Mouse (Mus musculus) kidney, adult 11 months (tissue): ENCODE data around the gene Cotl1.
A peak's percentile ranks its signal among the peaks of the same experiment; 100 is the strongest.

ENCODE experiments used
- DNase-seq: peaks from one replicate; pipeline ENCODE4 v3.0.0; 2022

Cotl1 gene

GRCm38 (mm10) chr8:119840275-119840808, at the start of gene Cotl1:
Gene Cotl1, minus strand, starts transcription at chr8:119840544.
- peak; percentile 95 for DNase-seq

DNA sequence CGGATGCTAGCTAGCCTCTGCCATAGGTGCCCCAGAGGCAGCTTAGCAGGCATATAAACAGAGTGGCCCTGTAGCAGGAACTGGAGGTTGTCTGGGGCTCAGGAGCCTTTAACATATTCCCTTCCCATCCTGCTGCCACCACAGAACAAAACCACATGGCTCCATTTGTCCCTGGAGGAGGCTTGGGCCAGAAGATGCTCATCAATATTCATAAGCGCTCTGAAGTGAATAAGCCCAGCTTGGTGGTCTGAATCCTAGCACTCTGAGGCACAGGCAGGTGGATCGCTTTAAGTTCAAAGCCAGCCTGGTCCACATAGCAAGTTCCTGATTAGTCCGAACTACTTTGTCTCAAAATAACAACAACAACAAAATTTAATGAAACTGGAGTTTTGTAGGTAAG, 47.7 kb upstream of the Cotl1 start:
- DNase-seq = no peak

GRCm38 (mm10) chr8:119887130-119887529, 46.8 kb upstream of the Cotl1 start:
- peak; percentile 57 for DNase-seq

- DNase-seq = peak; percentile 95
These were observed 45.3 kb upstream of the Cotl1 start for GRCm38 (mm10) chr8:119885612-119886011.

DNA sequence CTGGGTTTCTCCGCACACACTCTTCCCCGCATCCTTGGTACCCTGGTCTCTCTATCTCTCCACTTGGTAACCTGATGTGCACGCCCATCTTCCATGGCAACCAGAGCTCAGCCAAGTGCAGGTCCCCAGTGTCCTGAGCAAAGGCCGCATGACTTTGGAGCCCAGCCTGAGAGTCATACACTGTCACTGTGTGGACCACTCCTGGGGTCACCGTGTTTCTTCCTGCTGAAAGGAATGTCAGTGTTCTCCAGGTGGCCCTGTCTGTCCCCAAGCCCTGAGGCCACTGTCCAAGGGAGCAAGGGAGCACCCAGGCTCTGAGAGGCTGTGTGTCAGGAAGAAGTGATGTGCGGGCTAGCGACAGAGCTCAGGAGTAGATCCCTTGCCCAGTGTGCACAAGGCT, 42.9 kb upstream of the Cotl1 start:
- peak; percentile 67 for DNase-seq

- DNase-seq = peak; percentile 53
These were observed 41.6 kb upstream of the Cotl1 start for GRCm38 (mm10) chr8:119881917-119882316.

- no peak for DNase-seq
These were observed 41.0 kb upstream of the Cotl1 start for GRCm38 (mm10) chr8:119881301-119881700.

DNA sequence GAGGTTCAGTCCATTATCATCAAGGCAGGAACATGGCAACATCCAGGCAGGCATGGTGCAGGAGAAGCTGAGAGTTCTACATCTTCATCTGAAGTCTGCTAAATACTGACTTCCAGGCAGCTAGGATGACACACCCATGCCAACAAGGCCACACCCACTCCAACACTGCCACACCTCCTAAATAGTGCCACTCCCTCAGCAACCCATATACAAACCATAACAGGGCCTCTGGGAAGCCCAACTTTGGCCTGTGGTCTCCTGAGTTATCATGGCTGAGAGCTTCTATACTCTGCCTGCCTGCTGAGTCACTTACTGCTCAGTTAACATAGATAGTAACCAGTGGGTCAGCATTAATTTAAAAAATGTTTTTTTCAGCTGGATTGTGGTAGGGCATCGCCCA, 32.8 kb upstream of the Cotl1 start:
- no peak for DNase-seq

DNA sequence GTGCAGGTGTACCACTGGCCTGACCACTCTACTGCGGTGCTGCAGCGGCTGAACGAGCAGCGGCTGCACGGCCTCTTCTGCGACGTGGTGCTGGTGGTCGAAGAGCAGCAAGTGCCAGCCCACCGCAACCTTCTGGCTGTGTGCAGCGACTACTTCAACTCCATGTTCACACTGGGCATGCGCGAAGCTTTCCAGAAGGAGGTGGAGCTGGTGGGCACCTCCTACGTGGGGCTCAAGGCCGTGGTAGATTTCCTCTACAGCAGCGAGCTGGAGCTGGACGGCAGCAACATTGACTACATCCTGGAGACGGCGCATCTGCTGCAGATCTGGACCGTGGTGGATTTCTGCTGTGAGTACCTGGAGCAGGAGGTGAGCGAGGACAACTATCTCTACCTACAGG, 29.3 kb upstream of the Cotl1 start:
- DNase-seq = no peak

DNA sequence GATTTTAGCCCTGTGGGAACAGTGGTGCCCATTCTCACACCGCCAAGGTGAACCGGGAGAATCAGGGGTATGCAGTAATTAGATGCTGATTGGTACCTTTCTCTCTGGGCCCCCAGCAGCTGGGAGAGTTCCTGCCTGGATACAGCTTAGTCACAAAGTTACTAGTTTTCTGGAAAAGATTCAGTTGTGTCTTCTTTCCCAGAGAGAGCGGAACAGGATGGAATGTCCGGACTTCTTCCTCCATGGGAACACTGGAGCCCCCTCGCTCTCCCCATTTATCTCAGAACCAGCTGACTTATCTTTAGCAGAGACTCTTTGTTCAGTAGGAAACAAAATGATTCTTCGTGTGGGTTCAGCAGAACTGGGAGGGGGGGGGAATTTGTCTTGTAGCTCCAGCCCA, 22.4 kb upstream of the Cotl1 start:
- no peak for DNase-seq

DNA sequence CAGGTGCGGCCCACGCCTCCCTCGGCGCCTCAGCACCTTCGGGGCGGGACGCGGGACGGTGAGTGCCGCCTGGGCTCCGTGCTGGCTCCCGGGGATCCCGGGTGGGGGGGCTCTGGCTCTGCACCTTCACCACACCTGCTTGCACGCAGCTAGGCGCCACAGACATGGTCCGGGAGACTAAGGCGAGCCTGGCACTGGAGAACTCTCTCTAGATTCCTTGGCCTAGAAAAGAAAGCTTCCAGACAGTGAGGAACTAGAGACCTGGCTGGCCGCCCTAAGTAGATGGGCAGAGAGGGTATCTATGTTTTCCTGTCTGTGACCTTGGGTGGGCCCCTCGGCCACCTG, 22.0 kb upstream of the Cotl1 start:
- DNase-seq = no peak

DNA sequence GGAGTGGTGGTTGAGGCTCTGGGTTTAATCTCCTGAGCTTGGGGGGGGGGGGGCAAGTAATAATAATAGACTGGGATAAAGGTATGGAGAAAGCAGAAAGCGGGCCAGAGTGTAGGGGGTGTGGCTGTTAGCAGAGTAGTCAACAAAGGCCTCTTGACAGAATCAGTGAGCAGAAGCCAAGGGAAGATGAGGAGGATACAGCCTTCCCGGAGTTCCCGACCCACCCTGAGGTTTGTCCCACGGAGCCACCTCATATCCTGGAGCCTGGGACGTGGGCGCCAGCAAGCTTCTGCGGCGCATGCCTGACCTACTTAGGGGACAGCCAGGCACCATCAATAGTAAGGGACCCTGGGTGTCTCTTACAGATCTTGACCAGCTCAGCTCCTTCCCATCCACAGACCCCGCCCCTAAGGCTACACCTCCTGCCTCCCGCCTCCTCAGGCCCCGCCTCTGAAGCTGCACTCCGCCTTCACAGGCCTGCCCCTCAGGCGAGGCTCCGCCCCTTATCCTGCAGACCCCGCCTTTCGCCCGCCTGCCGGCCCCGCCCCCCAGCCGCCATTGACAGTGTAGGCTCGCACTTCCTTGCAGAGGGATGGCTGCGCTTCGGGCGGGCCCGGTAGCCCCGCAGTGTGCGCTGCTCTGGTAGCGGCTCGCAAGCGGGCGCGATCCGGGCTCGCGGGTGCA, 21.5 kb upstream of the Cotl1 start, which contains the start of gene Klhl36:
TSS of gene Klhl36 (plus strand) at position 561 of the 684 bp plus-strand sequence.
- DNase-seq = peak; percentile 97

DNA sequence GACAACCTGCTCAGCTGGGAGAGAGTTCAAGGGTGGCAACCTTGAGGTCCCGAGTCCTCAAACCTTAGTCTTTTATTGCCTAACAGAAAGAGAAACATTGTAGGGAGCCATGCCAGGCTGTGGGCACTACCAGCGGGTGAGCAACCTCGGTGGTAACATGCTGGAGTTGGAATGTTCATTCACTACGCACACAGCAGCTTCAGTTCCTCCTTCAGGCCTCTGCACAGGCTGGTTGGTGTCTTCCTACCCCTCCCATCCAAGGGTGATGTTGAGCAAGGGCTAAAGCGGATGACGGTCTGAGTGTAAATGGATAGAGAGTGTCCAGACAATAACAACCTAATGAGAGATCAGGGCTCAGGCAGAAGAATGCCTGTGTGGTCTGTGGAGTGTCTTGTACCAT, 17.4 kb upstream of the Cotl1 start:
- DNase-seq = no peak

- DNase-seq = peak; percentile 85
These were observed 15.3 kb upstream of the Cotl1 start for GRCm38 (mm10) chr8:119855656-119856055.

GRCm38 (mm10) chr8:119854035-119854434, 13.7 kb upstream of the Cotl1 start:
- DNase-seq = no peak

GRCm38 (mm10) chr8:119853521-119853920, 13.2 kb upstream of the Cotl1 start:
- no peak for DNase-seq

- DNase-seq = no peak
These were observed 7.0 kb upstream of the Cotl1 start for GRCm38 (mm10) chr8:119847232-119847922.

GRCm38 (mm10) chr8:119845741-119846140, 5.4 kb upstream of the Cotl1 start:
- DNase-seq = peak; percentile 67

- DNase-seq = no peak
These were observed 4.2 kb upstream of the Cotl1 start for GRCm38 (mm10) chr8:119844577-119844976.

- DNase-seq = peak; percentile 66
These were observed 3.1 kb upstream of the Cotl1 start for GRCm38 (mm10) chr8:119843444-119843843.

DNA sequence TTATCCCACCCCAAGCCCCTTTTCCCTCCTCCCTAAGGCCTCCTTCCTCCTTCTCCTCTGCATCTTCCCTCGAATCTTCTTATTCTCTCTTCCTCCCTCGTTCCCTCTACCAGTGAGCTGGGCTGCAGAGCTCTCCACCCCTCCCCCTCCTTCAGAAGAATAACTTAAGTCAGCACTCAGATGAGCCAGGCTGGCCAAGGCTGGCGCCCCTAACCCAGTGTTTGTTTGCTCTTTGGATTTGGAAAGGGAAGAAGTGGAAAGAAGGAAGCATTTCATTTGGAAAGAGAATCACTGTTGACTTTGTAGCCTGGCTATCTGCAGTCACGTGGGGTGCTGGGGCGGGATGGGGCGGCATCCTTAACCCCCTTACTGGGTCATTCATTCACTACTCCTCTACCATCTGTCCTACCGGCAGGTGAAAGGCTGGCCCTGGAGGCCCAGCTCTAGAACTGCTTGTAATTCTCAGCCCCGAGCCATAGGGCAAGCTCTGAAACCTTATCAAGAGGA, 614 bp upstream of the Cotl1 start:
- peak; percentile 86 for DNase-seq

- peak; percentile 68 for DNase-seq
These were observed 824 bp downstream of the Cotl1 start for GRCm38 (mm10) chr8:119839419-119840021.

GRCm38 (mm10) chr8:119838983-119839340, 1.4 kb downstream of the Cotl1 start:
- no peak for DNase-seq
